Mouse (Mus musculus) gastrocnemius, postnatal 14 days (tissue): Measurements from ENCODE around the gene Gng5. TPM values are rescaled to one million over a fixed set of nuclear protein-coding genes. Genes with fewer than 3 reads are reported as not detected.

ENCODE experiments used
- DNase-seq: peaks from one replicate; pipeline ENCODE4 v3.0.0; 2021; ENCODE audit warnings: mixed read lengths
- intact Hi-C: fragments of 180-260 bp; cut with DNase I; formaldehyde crosslinking; loops from one replicate; pipeline ENCODE4 v1.15.1; 2025; ENCODE audit warnings: low total_unique reads
- long read RNA-seq, 2 experiments: library from polyadenylated mRNA; stranded (forward); transcript quantifications; one replicate each; pipeline ENCODE4 v2.0.0; 2021
- total RNA-seq, 2 experiments: library from RNA; stranded (reverse); gene quantifications; 2 replicates each; pipeline ENCODE4 v1.2.3; 2021

The Gng5 gene
- total RNA-seq, result 100 to 1,000 TPM; 233 to 275 TPM
- long read RNA-seq, experiment 1, transcript Gng5-201 (3 exons, 593 nt), result major isoform, 225 of 225 reads
- long read RNA-seq, experiment 1, partial matches to known transcripts, result 0 of 225 reads
- long read RNA-seq, experiment 1, other reads (novel, unspliced or antisense), result 0 of 225 reads
- long read RNA-seq, experiment 2, transcript Gng5-201 (3 exons, 593 nt), result major isoform, 320 of 324 reads
- long read RNA-seq, experiment 2, partial matches to known transcripts, result 4 of 324 reads
- long read RNA-seq, experiment 2, other reads (novel, unspliced or antisense), result 0 of 324 reads

- peak; percentile 89 for DNase-seq
- intact Hi-C loops, result no loop called here
Observed at GRCm38 (mm10) chr3:146499431-146500002, at the start of gene Gng5, which contains the start of gene Spata1. Gene Gng5, plus strand, starts transcription at chr3:146499807. Gene Spata1, minus strand, starts transcription at chr3:146499753.

- DNase-seq, result peak; percentile 93
- intact Hi-C loops, result no loop called here
Observed at GRCm38 (mm10) chr3:146450371-146450841, 49.2 kb upstream of the Gng5 start.

- intact Hi-C loops, result no loop called here
- DNase-seq, result no peak
Observed at GRCm38 (mm10) chr3:146451375-146451774, 48.2 kb upstream of the Gng5 start.

- intact Hi-C loops, result no loop called here
- DNase-seq, result no peak
Observed at GRCm38 (mm10) chr3:146462939-146463338, 36.7 kb upstream of the Gng5 start.

- intact Hi-C loops, result no loop called here
- no peak for DNase-seq
Observed at GRCm38 (mm10) chr3:146469226-146469625, 30.4 kb upstream of the Gng5 start.

GRCm38 (mm10) chr3:146472657-146473056 lies 26.9 kb upstream of the Gng5 start:
- intact Hi-C loops, result no loop called here
- no peak for DNase-seq

GRCm38 (mm10) chr3:146473741-146474140 lies 25.9 kb upstream of the Gng5 start:
- no peak for DNase-seq
- intact Hi-C loops, result no loop called here

GRCm38 (mm10) chr3:146474428-146474827 lies 25.2 kb upstream of the Gng5 start:
- no peak for DNase-seq
- intact Hi-C loops, result no loop called here

GRCm38 (mm10) chr3:146482044-146482443 lies 17.6 kb upstream of the Gng5 start:
- intact Hi-C loops, result loop anchor here (5.0 kb wide), 1 partner anchor 150 kb away; no protein-coding TSS in a partner anchor
- DNase-seq, result no peak

GRCm38 (mm10) chr3:146486464-146486863 lies 13.1 kb upstream of the Gng5 start:
- DNase-seq, result no peak
- intact Hi-C loops, result no loop called here

- no peak for DNase-seq
- intact Hi-C loops, result no loop called here
Observed at GRCm38 (mm10) chr3:146494941-146495340, 4.7 kb upstream of the Gng5 start.

GRCm38 (mm10) chr3:146498989-146499388 lies 618 bp upstream of the Gng5 start:
- DNase-seq, result no peak
- intact Hi-C loops, result no loop called here

GRCm38 (mm10) chr3:146500003-146500809 lies 599 bp downstream of the Gng5 start:
- peak; percentile 61 for DNase-seq
- intact Hi-C loops, result no loop called here

GRCm38 (mm10) chr3:146500810-146501201 lies 1.2 kb downstream of the Gng5 start:
- intact Hi-C loops, result no loop called here
- no peak for DNase-seq

GRCm38 (mm10) chr3:146501601-146502123 lies 2.1 kb downstream of the Gng5 start:
- intact Hi-C loops, result no loop called here
- no peak for DNase-seq

- no peak for DNase-seq
- intact Hi-C loops, result no loop called here
Observed at GRCm38 (mm10) chr3:146506711-146507110, 7.1 kb downstream of the Gng5 start.

GRCm38 (mm10) chr3:146520226-146520797 lies 20.7 kb downstream of the Gng5 start:
- intact Hi-C loops, result no loop called here
- no peak for DNase-seq

GRCm38 (mm10) chr3:146520798-146521651 lies 21.4 kb downstream of the Gng5 start, which contains the start of gene Rpf1:
Gene Rpf1, minus strand, starts transcription at chr3:146521429.
- peak; percentile 88 for DNase-seq
- intact Hi-C loops, result no loop called here

GRCm38 (mm10) chr3:146521652-146522020 lies 22.0 kb downstream of the Gng5 start:
- intact Hi-C loops, result no loop called here

More at GRCm38 (mm10) chr3:146521652-146522020, 22.0 kb downstream of the Gng5 start:
- no peak for DNase-seq
